Mouse (Mus musculus): ENCODE data around the gene Cavin1. TPM values are rescaled to one million over a fixed set of nuclear protein-coding genes. Genes with fewer than 3 reads are reported as not detected.

Cavin1 gene
- polyA plus RNA-seq, 2 experiments: 96.8 to 135 TPM

GRCm38 (mm10) chr11:100996501-100996900 lies 25.8 kb upstream of the Cavin1 start:
- ATAC-seq (ENCODE audit: low FRiP score, low read depth): no peak
- 78% methylated on average over 4 of the region's 4 CpGs for WGBS
- no peaks in the 10 kb centered on the region for H3K9me3 ChIP-seq (ENCODE audit: control insufficient read depth, low read length)
- no peak overlapping the region for H3K4me2 ChIP-seq (replicated peaks; ENCODE audit: low read depth, low read length, severe bottlenecking)
- H3K9ac ChIP-seq (ENCODE audit: low read depth, low read length, severe bottlenecking): no peak overlapping the region
- H3K36me3 ChIP-seq (ENCODE audit: control insufficient read depth, insufficient read depth, low read length): no peaks in the 10 kb centered on the region
- no peak overlapping the region for H3K4me3 ChIP-seq (replicated peaks; ENCODE audit: low read length)
- no peak for TF ChIP-seq POLR2A (IDR thresholded peaks at IDR 0.05; ENCODE audit: borderline replicate concordance, extremely low read depth, insufficient read depth, insufficient read length)
- no peak for DNase-seq (ENCODE audit: low spot score)
- H3K4me1 ChIP-seq (ENCODE audit: control insufficient read depth, insufficient read depth, low read length): no peaks in the 10 kb centered on the region
- H3K27ac ChIP-seq (replicated peaks; ENCODE audit: low read depth, low read length): no peak overlapping the region
- H3K27me3 ChIP-seq (ENCODE audit: control insufficient read depth, insufficient read depth, low read length): no peaks in the 10 kb centered on the region

GRCm38 (mm10) chr11:100994655-100995054 lies 24.0 kb upstream of the Cavin1 start:
- H3K9ac ChIP-seq (ENCODE audit: low read depth, low read length, severe bottlenecking): no peak overlapping the region
- H3K27ac ChIP-seq (replicated peaks; ENCODE audit: low read depth, low read length): no peak overlapping the region
- no peak overlapping the region for H3K4me2 ChIP-seq (replicated peaks; ENCODE audit: low read depth, low read length, severe bottlenecking)
- WGBS: 80% methylated on average over 5 of the region's 5 CpGs
- H3K9me3 ChIP-seq (ENCODE audit: control insufficient read depth, low read length): no peaks in the 10 kb centered on the region
- no peak for TF ChIP-seq POLR2A (IDR thresholded peaks at IDR 0.05; ENCODE audit: borderline replicate concordance, extremely low read depth, insufficient read depth, insufficient read length)
- no peak for DNase-seq (ENCODE audit: low spot score)
- no peak for ATAC-seq (ENCODE audit: low FRiP score, low read depth)
- no peak overlapping the region for H3K4me3 ChIP-seq (replicated peaks; ENCODE audit: low read length)
- no peaks in the 10 kb centered on the region for H3K27me3 ChIP-seq (ENCODE audit: control insufficient read depth, insufficient read depth, low read length)
- H3K4me1 ChIP-seq (ENCODE audit: control insufficient read depth, insufficient read depth, low read length): no peaks in the 10 kb centered on the region
- H3K36me3 ChIP-seq (ENCODE audit: control insufficient read depth, insufficient read depth, low read length): no peaks in the 10 kb centered on the region

- Histone ChIP-seq H3K27me3 (ENCODE audit: control insufficient read depth, insufficient read depth, low read length) (no peaks in the 10 kb centered on the region), H3K4me1 (ENCODE audit: control insufficient read depth, insufficient read depth, low read length) (no peaks in the 10 kb centered on the region), H3K27ac (replicated peaks; ENCODE audit: low read depth, low read length) (no peak overlapping the region), H3K9me3 (ENCODE audit: control insufficient read depth, low read length) (no peaks in the 10 kb centered on the region), H3K4me3 (replicated peaks; ENCODE audit: low read length) (no peak overlapping the region), H3K36me3 (ENCODE audit: control insufficient read depth, insufficient read depth, low read length) (no peaks in the 10 kb centered on the region), H3K9ac (ENCODE audit: low read depth, low read length, severe bottlenecking) (no peak overlapping the region), H3K4me2 (replicated peaks; ENCODE audit: low read depth, low read length, severe bottlenecking) (no peak overlapping the region)
- ATAC-seq (ENCODE audit: low FRiP score, low read depth): no peak
- TF ChIP-seq POLR2A (IDR thresholded peaks at IDR 0.05; ENCODE audit: borderline replicate concordance, extremely low read depth, insufficient read depth, insufficient read length): no peak
- no peak for DNase-seq (ENCODE audit: low spot score)
- 66% methylated on average over 9 of the region's 9 CpGs for WGBS
Observed at GRCm38 (mm10) chr11:100994233-100994632, 23.5 kb upstream of the Cavin1 start.

- Histone ChIP-seq H3K27ac (replicated peaks; ENCODE audit: low read depth, low read length) (no peak overlapping the region), H3K4me1 (ENCODE audit: control insufficient read depth, insufficient read depth, low read length) (no peaks in the 10 kb centered on the region), H3K36me3 (ENCODE audit: control insufficient read depth, insufficient read depth, low read length) (no peaks in the 10 kb centered on the region), H3K9ac (ENCODE audit: low read depth, low read length, severe bottlenecking) (no peak overlapping the region), H3K9me3 (ENCODE audit: control insufficient read depth, low read length) (no peaks in the 10 kb centered on the region), H3K4me3 (replicated peaks; ENCODE audit: low read length) (no peak overlapping the region), H3K27me3 (ENCODE audit: control insufficient read depth, insufficient read depth, low read length) (no peaks in the 10 kb centered on the region), H3K4me2 (replicated peaks; ENCODE audit: low read depth, low read length, severe bottlenecking) (no peak overlapping the region)
- DNase-seq (ENCODE audit: low spot score) (no peak), ATAC-seq (ENCODE audit: low FRiP score, low read depth) (no peak)
- TF ChIP-seq POLR2A (IDR thresholded peaks at IDR 0.05; ENCODE audit: borderline replicate concordance, extremely low read depth, insufficient read depth, insufficient read length): no peak
- WGBS: 69% methylated on average over 2 of the region's 2 CpGs
Observed at GRCm38 (mm10) chr11:100993437-100993836, 22.8 kb upstream of the Cavin1 start.

GRCm38 (mm10) chr11:100991027-100991534 lies 20.4 kb upstream of the Cavin1 start:
- WGBS: 27% methylated on average over 6 of the region's 6 CpGs
- H3K4me3 ChIP-seq (replicated peaks; ENCODE audit: low read length): no peak overlapping the region
- H3K36me3 ChIP-seq (ENCODE audit: control insufficient read depth, insufficient read depth, low read length): no peaks in the 10 kb centered on the region
- no peak for ATAC-seq (ENCODE audit: low FRiP score, low read depth)
- H3K4me2 ChIP-seq (replicated peaks; ENCODE audit: low read depth, low read length, severe bottlenecking): no peak overlapping the region
- no peak overlapping the region for H3K9ac ChIP-seq (ENCODE audit: low read depth, low read length, severe bottlenecking)
- no peak for DNase-seq (ENCODE audit: low spot score)
- H3K27ac ChIP-seq (replicated peaks; ENCODE audit: low read depth, low read length): no peak overlapping the region
- no peaks in the 10 kb centered on the region for H3K4me1 ChIP-seq (ENCODE audit: control insufficient read depth, insufficient read depth, low read length)
- no peaks in the 10 kb centered on the region for H3K9me3 ChIP-seq (ENCODE audit: control insufficient read depth, low read length)
- no peak for TF ChIP-seq POLR2A (IDR thresholded peaks at IDR 0.05; ENCODE audit: borderline replicate concordance, extremely low read depth, insufficient read depth, insufficient read length)
- no peaks in the 10 kb centered on the region for H3K27me3 ChIP-seq (ENCODE audit: control insufficient read depth, insufficient read depth, low read length)

GRCm38 (mm10) chr11:100989666-100990065 lies 19.0 kb upstream of the Cavin1 start:
- Histone ChIP-seq H3K9ac (ENCODE audit: low read depth, low read length, severe bottlenecking) (no peak overlapping the region), H3K4me2 (replicated peaks; ENCODE audit: low read depth, low read length, severe bottlenecking) (no peak overlapping the region), H3K36me3 (ENCODE audit: control insufficient read depth, insufficient read depth, low read length) (no peaks in the 10 kb centered on the region), H3K9me3 (ENCODE audit: control insufficient read depth, low read length) (no peaks in the 10 kb centered on the region), H3K4me1 (ENCODE audit: control insufficient read depth, insufficient read depth, low read length) (no peaks in the 10 kb centered on the region), H3K27me3 (ENCODE audit: control insufficient read depth, insufficient read depth, low read length) (no peaks in the 10 kb centered on the region), H3K4me3 (replicated peaks; ENCODE audit: low read length) (no peak overlapping the region), H3K27ac (replicated peaks; ENCODE audit: low read depth, low read length) (no peak overlapping the region)
- TF ChIP-seq POLR2A (IDR thresholded peaks at IDR 0.05; ENCODE audit: borderline replicate concordance, extremely low read depth, insufficient read depth, insufficient read length): no peak
- ATAC-seq (ENCODE audit: low FRiP score, low read depth) (no peak), DNase-seq (ENCODE audit: low spot score) (no peak)
- 63% methylated on average over 2 of the region's 2 CpGs for WGBS

Measured in limb, embryonic 14.5 days (tissue).